Mouse (Mus musculus): ENCODE data around the gene Fbxl21. TPM values are rescaled to one million over a fixed set of nuclear protein-coding genes. Genes with fewer than 3 reads are reported as not detected.

Fbxl21 gene
- polyA plus RNA-seq, 1 experiment from 2014 or later, result 1.6 TPM

GRCm38 (mm10) chr13:56581512-56581911 lies 59.2 kb downstream of the Fbxl21 start:
- Histone ChIP-seq H3K4me1 (ENCODE audit: control insufficient read depth, insufficient read depth, low read length) (peaks cover 20% of the 10 kb centered on the region), H3K9ac (ENCODE audit: low read length) (peak overlapping the region; percentile 51; the same call in 1 of the 2 replicates), H3K36me3 (ENCODE audit: control insufficient read depth, insufficient read depth, low read length) (no peaks in the 10 kb centered on the region), H3K9me3 (replicated peaks; ENCODE audit: control insufficient read depth, low read length) (no peaks in the 10 kb centered on the region), H3K4me3 (replicated peaks; ENCODE audit: low read length) (no peak overlapping the region), H3K27ac (ENCODE audit: low read length) (peak overlapping the region; percentile 92), H3K4me2 (ENCODE audit: low read depth, low read length) (no peak overlapping the region), H3K27me3 (ENCODE audit: control insufficient read depth, insufficient read depth, low read length) (no peaks in the 10 kb centered on the region)
- WGBS, result 15% methylated on average over 3 of the region's 3 CpGs
- ATAC-seq (ENCODE audit: insufficient read depth, low FRiP score), result peak; percentile 10; the same call in 1 of the 2 replicates

- Histone ChIP-seq H3K9me3 (replicated peaks; ENCODE audit: control insufficient read depth, low read length) (no peaks in the 10 kb centered on the region), H3K4me2 (ENCODE audit: low read depth, low read length) (peak overlapping the region; percentile 25), H3K36me3 (ENCODE audit: control insufficient read depth, insufficient read depth, low read length) (no peaks in the 10 kb centered on the region), H3K27ac (ENCODE audit: low read length) (peak overlapping the region; percentile 82), H3K27me3 (ENCODE audit: control insufficient read depth, insufficient read depth, low read length) (no peaks in the 10 kb centered on the region), H3K4me3 (replicated peaks; ENCODE audit: low read length) (no peak overlapping the region), H3K4me1 (ENCODE audit: control insufficient read depth, insufficient read depth, low read length) (peaks cover 17% of the 10 kb centered on the region), H3K9ac (ENCODE audit: low read length) (0 out of 2 replicates have a peak overlapping the region, but pooled peaks have one; percentile 11)
- WGBS, result 3% methylated on average over 6 of the region's 6 CpGs
- peak; percentile 94 for ATAC-seq (ENCODE audit: insufficient read depth, low FRiP score)
Measured at GRCm38 (mm10) chr13:56581961-56582434, 59.7 kb downstream of the Fbxl21 start.

GRCm38 (mm10) chr13:56582720-56583119 lies 60.4 kb downstream of the Fbxl21 start:
- Histone ChIP-seq H3K9me3 (replicated peaks; ENCODE audit: control insufficient read depth, low read length) (no peaks in the 10 kb centered on the region), H3K4me2 (ENCODE audit: low read depth, low read length) (no peak overlapping the region), H3K4me3 (replicated peaks; ENCODE audit: low read length) (no peak overlapping the region), H3K36me3 (ENCODE audit: control insufficient read depth, insufficient read depth, low read length) (no peaks in the 10 kb centered on the region), H3K4me1 (ENCODE audit: control insufficient read depth, insufficient read depth, low read length) (peaks cover 17% of the 10 kb centered on the region), H3K27ac (ENCODE audit: low read length) (peak overlapping the region; percentile 82), H3K9ac (ENCODE audit: low read length) (no peak overlapping the region), H3K27me3 (ENCODE audit: control insufficient read depth, insufficient read depth, low read length) (no peaks in the 10 kb centered on the region)
- no peak for ATAC-seq (ENCODE audit: insufficient read depth, low FRiP score)
- WGBS, result 44% methylated on average over 3 of the region's 3 CpGs

DNA sequence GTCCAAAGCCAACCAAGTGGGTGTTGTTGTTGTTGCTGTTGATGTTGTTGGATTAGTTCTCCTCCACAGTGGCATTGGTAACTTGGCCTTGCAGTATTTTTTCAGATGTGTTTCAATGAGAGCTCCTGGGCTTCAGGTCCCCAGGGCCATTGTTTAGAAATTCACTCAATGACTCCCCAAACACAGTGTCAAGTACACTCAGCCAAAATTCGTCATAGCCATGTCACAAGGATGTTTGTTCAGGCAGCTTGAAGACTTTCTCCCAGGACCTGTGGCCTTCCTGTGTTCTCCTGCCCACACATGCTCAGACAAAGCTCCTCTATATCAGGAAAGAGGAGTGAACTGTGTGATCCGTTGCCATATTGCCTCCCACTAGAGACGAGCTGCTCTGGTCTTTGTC lies 63.8 kb downstream of the Fbxl21 start:
- Histone ChIP-seq H3K9me3 (replicated peaks; ENCODE audit: control insufficient read depth, low read length) (no peaks in the 10 kb centered on the region), H3K27me3 (ENCODE audit: control insufficient read depth, insufficient read depth, low read length) (no peaks in the 10 kb centered on the region), H3K4me2 (ENCODE audit: low read depth, low read length) (no peak overlapping the region), H3K36me3 (ENCODE audit: control insufficient read depth, insufficient read depth, low read length) (no peaks in the 10 kb centered on the region), H3K9ac (ENCODE audit: low read length) (no peak overlapping the region), H3K4me1 (ENCODE audit: control insufficient read depth, insufficient read depth, low read length) (peaks cover 38% of the 10 kb centered on the region), H3K4me3 (replicated peaks; ENCODE audit: low read length) (no peak overlapping the region), H3K27ac (ENCODE audit: low read length) (no peak overlapping the region)
- ATAC-seq (ENCODE audit: insufficient read depth, low FRiP score), result no peak
- 53% methylated on average over 3 of the region's 3 CpGs for WGBS

Other genes with a start within 250 kb of the Fbxl21 start
- gene Cxcl14, start 225.9 kb upstream of the Fbxl21 start, polyA plus RNA-seq (2015; fragmentation: Nextera tagmentation; extraction: Ambion mirVana), result 9.9 and 10.2 TPM in 2 replicates
- gene Gm3045, start 95.9 kb upstream of the Fbxl21 start, polyA plus RNA-seq (2015; fragmentation: Nextera tagmentation; extraction: Ambion mirVana), result not detected in 2 replicates
- 0.11 and 0.14 TPM in 2 replicates for gene Slc25a48, start 84.1 kb upstream of the Fbxl21 start, polyA plus RNA-seq (2015; fragmentation: Nextera tagmentation; extraction: Ambion mirVana)
- not detected in 2 replicates for gene Il9, start 40.2 kb upstream of the Fbxl21 start, polyA plus RNA-seq (2015; fragmentation: Nextera tagmentation; extraction: Ambion mirVana)
- gene Lect2, start 26.0 kb downstream of the Fbxl21 start, polyA plus RNA-seq (2015; fragmentation: Nextera tagmentation; extraction: Ambion mirVana), result 2.6 and 5.8 TPM in 2 replicates
- 180 and 191 TPM in 2 replicates for gene Tgfbi, start 87.1 kb downstream of the Fbxl21 start, polyA plus RNA-seq (2015; fragmentation: Nextera tagmentation; extraction: Ambion mirVana)
- gene Smad5, start 180.5 kb downstream of the Fbxl21 start, polyA plus RNA-seq (2015; fragmentation: Nextera tagmentation; extraction: Ambion mirVana), result 26.7 and 27.8 TPM in 2 replicates
- 1.9 and 2.6 TPM in 2 replicates for gene Gm45623, start 231.4 kb downstream of the Fbxl21 start, polyA plus RNA-seq (2015; fragmentation: Nextera tagmentation; extraction: Ambion mirVana)